Mouse (Mus musculus) layer of hippocampus, postnatal 36 days (tissue): ENCODE results near the gene Prdm5. TPM values are rescaled to one million over a fixed set of nuclear protein-coding genes. Genes with fewer than 3 reads are reported as not detected.
A peak's percentile ranks its signal among the peaks of the same experiment; 100 is the strongest.

Source experiments
- DNase-seq, 2 experiments: peaks; one replicate each; pipeline ENCODE4 v3.0.0; 2022
- total RNA-seq, 2 experiments: library from RNA; stranded (reverse); gene quantifications; 2 replicates each; pipeline ENCODE4 v1.2.3; 2021

The Prdm5 gene
- total RNA-seq, 2 experiments from 2014 or later = 35.1 to 41.7 TPM

DNA sequence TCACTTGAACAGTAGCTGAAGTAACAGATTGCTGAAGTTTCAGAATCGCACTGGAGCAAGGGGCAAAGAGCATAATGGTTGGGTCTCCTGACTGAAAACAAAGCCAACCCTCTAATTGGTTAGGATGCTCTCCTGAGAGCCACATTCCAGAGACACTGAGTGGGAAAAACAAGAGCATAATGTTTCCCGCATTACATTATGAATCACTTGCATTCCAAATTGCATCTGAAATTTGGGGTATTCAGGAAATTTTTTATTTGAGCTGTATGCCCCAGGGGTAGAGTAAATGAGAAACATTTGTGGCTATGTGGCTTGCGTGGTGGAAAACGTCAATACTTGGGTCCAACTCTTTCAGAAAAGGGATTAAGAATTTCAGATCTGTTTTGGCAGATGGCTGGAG lies 55.2 kb downstream of the Prdm5 start:
- no peak for DNase-seq

DNA sequence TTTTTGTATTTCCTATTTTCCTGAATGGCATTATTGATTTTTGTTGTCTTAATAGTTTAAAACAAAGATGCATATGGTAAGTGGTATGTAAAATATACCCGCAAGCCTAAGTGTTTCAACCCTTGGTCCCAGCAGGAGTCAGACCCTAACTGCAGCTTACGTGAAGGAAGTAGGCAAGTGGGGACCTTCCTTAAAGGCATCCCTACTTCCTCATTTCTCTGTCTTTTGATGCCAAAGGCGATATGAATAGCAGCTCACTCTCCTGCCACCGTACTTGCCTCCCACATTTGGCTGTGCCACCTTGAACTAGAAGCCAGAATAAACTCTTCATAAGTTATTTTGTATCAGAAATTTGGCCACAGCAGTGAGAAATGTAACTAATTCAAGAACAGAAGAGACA lies 63.8 kb downstream of the Prdm5 start:
- no peak for DNase-seq

DNA sequence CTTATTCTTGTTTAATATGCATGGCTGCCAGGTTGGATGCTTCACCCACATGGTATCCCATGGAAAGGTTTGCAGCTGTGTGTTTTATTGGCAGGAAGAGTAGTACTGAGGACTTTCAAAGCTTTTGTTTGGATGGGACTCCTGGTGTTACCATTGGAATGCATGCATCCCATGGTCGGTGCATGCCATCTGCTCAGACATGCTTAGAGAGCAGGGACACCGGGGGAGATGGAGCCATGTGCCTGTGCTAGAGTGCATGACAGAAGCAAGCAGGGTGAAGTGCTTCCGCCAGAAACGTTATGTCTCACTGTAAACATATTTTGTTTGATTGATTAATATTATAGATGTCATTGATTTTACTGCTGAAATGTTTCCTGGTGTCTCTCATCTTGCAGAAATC lies 70.3 kb downstream of the Prdm5 start:
- DNase-seq = no peak

DNA sequence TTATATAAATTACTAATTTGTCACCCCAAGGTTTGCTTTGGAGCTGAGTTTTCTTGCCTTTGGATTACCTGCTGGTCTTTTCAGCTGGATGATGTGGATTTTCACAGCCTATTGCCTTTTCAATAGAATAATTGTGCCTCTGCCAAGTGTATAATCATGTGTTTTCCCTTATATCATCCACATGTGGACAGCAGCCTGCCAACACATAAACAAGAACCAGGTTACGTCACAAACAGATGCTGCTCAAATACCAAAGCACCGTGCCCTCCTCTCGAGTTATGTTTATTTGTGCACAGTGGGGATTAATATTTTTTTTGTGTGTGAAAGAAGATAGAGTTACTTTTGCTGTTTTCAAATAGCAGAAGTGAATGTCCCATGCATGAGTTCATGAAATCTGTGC lies 70.9 kb downstream of the Prdm5 start:
- DNase-seq = no peak

DNA sequence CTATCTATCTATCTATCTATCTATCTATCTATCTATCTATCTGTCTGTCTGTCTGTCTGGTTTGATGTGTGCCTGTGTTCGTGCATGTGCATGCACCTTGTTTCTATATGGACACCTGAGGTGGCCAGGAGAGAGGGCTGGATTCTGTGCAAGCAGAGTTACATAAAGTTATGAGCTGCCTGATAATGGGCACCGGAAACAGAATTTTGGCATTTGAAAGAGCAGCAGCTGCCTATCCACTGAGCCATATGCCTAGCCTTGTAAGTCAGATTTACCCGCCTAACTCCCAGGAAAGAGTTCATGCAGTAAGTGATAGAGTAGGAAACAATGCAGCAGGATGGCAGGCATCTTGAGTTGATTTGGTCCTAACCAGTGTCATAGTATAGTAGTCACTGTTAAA lies 71.4 kb downstream of the Prdm5 start:
- peak; percentile 44 to 51 for DNase-seq

DNA sequence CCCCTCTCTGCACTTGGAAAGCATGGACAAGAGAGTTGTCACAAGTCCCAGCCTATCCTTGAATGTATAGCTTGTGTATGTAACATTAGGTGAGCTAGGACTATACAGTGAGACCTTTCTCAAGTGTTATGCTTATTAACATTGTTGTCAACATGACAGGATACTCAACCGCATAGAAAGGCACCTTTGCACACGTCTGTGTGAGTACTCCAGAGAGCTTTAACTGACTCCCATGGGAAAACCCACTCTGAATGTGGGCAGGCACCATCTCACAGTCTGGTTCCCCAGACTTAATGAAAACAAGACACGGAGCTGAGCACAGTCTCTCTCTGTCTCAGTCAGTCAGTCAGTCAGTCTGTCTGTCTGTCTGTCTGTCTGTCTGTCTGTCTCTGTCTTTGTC lies 75.2 kb downstream of the Prdm5 start:
- DNase-seq = no peak

DNA sequence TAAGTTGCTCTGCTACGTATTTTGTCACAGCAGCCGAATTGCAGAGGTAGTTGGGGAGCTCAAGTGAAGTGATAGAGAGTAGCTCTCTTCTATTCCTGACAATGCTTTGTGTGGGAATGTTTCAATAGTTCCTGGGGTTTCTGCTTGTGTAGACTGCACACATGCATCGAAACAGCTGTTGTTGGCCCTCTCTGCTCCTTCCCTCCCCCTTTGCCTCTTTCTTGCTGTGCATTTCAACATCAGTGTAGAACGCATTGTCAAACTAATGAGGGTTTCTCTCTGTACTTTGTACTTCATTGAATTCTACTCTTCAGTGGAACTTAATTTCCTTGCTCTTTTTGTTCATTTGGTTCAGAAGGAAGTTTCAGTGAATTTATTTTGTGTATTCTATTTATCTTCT lies 75.8 kb downstream of the Prdm5 start:
- DNase-seq = no peak

DNA sequence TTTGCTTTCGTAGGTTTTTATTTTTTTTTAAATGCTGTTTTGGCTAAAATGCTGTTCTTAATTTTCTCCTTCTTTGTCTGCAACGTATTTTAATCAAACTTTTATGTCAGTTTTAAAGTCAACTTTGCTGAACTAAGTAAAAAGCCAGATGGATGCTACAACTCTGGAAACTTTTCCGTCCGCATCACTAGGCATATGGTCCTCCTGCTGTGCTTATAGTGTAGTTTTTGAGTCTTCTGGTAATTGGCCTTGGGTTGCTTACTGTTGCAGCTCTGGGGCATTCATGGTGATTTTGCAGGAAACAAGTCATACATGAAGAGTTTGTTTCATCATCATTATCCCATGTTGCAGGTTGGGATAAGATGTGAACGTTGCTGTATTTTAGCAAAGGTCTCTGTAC lies 81.8 kb downstream of the Prdm5 start:
- no peak for DNase-seq

DNA sequence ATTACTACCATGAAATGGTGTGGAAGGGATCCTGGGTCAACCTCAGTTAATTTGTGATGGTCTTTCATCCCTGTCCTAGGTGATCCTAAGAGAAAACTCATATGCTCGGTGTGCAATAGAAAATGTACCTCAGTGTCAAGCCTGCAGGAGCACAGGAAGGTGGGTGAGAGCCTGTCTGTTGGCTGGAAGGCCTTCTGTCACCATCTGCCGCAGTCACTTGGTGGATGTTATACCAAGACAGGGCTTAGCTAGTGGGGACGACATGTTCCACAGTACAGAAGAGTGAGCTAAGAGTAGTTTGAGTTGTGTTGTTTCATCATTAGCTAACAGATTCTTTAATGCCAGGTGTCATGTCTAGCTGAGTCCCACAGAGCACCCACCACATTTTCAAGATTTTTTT lies 84.0 kb downstream of the Prdm5 start:
- peak; percentile 41 to 43 for DNase-seq

DNA sequence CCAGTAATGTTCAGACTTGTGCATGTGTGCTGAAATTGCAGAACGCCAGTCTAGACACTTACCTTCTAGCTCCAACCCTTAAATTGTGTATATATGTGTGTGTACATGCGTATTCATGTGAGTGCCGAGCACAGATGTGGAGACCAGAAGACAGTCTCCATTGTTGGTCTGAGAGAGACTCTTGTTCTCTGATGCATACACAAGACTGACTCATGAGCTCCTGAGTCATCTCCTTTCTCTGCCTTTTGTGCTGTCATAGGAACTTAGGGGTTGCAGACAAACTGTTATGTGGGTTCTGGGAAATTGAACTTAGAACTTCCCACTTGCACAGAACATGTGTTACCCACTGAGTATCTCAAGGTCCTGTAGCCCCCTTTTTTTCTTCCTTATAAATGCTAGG lies 85.4 kb downstream of the Prdm5 start:
- no peak for DNase-seq

DNA sequence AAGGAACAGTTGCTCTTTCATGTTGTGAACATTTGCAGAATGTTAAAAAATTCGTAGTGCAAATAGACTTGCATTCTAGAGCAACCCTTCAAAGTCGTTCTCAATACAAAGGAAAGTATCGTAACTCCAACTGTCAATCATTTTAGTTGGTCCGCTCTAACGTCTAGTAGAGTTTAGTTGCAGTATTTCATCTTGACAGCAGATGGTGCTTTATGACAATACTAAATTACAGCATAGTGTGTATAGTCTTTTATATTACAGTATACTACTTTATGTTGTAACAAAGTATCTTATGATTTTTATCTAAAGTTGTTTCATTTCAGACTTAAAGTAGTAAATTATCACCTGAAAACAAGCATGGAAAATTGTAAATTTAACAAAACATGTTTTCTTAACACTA lies 86.1 kb downstream of the Prdm5 start:
- DNase-seq = no peak

DNA sequence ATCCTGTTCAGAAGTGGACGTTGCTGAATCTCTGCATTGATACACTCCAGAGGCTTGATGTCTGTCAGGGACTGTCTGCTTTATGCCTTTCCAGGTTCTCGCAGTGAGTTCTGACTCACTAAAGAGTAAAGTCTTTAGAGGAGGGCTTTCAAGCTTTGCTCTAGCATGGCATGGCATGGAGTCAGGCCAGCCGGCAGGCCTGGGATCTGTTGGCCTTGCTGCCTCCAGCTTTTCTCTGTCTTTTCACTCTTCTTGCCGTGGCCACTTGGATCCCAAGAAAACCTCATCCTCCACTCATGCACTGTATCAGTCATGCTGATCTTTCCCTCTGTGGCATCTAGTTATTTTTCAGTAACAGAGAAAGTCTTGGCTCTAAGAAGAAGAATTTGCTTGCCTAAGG lies 87.1 kb downstream of the Prdm5 start:
- DNase-seq = no peak

DNA sequence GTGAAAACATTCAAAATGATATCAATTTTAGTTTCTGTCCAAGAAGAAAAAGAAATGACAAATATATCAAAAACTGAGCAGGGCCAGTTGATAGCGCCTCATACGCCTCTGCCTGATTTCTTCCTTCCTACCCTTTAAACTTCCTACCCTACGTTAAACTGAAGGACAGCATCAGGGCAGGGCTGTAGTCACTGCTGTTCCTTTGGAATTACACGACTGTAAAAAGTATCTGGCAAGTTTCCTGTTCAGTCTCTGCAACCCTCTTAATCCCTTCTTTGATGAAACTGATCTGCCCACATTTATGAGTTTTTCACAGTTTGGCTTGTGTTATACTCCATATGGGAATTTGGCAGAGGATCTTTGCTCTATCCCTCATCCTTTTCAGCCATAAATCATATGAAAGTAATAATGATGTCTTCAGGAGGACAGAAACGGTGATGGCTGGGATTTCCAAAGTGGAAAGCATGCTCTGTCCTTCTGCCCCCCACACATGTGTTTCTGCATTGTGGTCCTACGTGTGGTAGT lies 93.0 kb downstream of the Prdm5 start:
- no peak for DNase-seq

DNA sequence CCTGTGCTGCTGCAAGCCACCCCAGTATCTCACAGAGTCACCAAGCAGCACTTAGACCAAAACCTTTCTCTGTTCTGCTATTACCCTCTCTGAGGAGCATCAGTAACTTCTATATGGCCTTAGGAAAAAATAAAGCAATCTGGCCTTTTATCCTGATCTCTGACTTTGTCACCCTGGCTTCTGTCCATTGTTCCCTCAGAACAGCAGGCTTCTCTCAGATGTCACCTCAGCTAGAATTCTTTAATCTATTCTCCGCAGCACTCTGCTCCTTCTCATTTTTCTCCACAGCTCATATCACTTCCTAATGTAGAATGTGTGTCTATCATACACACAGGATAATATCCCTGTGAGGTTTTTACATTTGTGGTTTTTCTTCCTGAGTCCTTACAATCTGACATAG lies 99.5 kb downstream of the Prdm5 start:
- no peak for DNase-seq

DNA sequence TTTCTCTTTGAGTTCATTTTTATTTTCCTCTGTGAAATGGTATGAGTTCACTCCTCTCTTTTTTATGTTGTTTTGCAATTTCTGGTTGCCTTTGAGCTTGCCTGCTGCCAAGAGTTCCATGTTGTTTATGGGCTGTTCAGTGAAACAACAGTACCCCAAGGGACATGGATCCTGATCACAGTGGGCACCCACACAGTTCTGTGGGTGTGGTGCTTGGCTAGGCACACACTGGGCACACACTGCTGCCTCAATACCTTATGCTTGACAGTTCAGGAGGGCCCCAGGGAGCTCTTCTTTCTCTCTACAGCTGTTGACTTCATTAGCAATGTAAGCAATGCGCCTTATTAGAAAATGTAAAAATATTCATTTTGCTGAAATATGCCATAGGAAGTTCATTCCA lies 110.0 kb downstream of the Prdm5 start:
- DNase-seq = peak in 1 of 2 experiments; percentile 18

DNA sequence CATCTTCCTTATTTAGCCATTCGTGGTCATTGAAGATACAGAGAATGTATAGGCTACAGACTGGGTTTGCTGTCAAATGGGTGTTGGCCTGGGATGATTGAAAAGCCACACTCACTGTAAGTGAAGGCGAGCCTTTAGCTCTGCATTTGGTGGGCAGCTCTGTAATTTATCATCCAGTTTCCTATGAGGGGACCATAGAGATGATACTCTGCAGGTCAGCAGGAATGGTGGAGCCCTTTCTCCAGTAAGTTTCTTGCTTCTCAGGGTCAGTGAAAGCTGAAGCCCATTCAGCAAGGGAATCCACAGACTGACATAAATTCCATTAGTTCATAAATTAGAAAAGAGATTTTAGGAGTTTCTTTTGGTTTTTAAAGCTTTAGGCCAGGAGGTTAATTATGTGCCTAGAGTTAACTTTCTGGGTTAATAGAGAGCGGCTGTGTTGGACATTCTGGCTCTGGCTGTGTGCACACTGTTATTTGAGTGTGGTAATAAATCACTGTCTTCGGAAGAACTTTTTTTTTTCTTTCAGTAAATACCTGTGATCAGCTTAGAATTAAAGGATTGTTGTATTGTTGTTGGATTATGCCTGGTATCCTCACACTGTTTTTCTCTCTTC lies 113.4 kb downstream of the Prdm5 start:
- DNase-seq = no peak

DNA sequence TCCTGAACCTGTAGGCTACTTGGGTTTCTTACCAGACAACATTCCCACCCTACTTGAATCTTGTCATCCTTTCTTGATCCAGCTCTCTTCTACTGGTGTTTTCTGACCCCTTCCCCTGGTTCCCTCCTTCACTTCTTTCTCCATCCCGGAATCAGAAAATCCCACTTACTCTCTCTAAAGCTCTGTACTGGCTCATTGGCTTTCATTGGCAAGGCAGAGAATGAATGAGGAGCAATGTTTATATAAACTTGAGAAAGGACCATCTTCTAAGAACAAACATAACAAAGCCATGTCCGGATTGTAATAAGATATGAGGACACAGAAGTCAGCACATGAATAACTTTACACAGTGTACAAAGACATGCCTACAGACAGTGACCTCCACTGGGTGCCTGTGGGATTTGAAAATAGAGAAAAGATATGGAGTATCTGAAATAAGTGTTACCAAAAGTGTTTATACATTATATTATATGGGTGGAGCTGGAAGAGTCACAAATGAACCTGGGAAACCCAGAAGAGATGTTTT lies 127.9 kb downstream of the Prdm5 start:
- no peak for DNase-seq

DNA sequence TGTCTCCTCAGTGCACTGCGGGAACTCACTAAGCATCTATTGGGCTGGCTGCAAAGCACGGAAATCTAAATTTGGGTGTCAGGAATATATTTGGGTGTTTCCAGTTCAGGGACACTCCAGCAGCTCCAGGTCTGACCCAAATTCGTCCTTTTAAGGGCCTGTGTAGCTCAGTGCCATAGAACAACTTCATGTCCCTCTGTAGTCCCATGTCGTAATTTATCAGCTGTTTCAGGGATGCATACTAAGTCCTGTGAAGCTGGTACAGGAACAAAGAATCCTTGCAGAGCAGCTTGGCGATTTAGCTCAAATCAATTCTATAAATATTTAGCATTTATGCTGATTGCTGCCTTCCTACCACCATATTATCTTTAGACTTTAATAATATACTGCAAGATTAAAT lies 136.6 kb downstream of the Prdm5 start:
- no peak for DNase-seq

DNA sequence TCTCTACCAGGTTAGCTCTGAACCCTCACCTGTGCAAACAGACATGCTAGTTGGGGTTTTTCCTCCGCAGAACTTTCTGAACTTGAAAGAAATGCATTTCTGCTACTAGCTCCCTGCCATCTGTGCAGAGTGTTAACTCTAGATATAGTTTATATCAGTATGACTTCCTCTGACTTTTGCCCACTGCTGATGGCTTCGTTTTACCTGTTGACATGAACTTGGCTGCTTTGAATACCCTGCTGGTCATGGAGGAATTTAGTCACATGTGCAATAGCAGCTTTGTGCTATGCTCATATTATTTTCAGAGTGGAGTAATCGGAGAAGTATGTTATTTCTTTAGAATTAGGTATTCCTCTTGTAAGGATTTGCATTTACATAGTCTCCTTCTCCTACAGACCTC lies 142.9 kb downstream of the Prdm5 start:
- DNase-seq = no peak

DNA sequence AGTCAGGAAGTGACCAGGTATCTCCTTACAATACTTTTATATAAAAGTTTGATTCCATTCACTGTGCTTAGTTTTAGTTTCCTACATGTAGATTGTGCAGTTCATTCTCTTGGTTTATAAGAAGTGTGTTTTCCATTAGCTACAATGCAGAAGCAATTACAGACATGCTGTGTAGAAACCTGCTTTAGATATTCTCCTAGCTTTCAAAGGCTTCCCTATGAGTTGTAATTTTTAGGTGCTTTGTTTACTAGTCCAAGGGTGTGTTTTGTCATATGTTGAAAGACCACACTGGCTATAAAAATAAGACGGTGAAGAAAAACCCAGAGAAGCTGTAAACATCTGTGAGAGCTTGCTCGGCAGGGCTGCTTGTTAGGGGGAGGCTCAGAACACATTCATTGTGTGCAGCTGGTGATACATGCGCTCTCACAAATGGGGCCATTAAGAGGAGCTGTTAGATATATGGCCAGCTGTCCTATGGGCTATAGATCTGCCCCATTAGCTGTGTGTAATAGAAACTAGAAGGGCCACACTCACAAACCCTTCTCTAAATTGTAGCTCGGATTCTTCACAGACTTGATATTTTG lies 144.8 kb downstream of the Prdm5 start:
- DNase-seq = no peak

DNA sequence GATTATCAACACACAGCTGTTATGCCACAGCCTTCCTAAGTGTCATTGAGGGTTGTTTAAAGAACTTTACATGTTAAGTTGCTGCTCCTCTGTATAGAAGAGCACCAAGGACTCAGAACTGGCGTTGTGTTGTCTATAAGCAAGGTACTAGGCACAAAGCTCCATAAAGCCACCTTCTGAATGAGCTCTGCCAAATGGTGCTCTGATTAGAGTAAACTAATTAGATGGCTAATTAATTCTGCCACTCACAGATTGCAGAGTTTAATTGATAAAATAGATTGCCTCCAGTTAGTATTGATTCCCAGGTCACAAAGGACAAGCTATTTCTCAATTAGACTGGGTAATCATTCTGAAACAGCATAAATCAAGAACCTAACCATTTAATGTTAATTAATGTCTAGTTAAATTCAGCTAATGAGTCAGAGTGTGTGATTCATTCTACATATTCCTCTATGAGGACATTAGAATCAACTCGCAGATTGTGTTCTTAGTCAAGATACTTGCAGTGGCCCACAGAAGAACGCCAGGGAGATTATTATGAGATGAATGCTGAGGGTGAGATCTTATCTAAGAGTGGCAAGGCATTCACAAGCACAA lies 147.0 kb downstream of the Prdm5 start:
- DNase-seq = no peak

DNA sequence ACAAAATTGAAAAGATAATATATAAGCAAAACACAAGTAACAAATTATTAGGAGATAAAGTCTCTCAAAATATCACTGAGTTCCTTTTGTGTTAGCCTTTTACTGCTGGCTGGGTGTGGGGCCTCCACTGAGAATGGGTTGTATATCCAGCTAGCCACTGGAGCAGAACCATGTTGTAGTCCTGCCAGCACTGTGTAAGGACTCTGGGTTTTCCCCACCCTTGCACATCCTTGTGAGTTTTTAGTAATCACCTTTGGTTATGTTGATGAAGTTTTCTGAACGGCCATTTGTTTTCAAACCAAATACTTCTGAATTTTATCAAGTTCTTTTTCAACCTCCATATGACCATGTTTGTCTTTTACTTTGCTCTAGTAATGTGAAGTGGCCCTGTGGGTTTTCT lies 151.7 kb downstream of the Prdm5 start:
- no peak for DNase-seq

DNA sequence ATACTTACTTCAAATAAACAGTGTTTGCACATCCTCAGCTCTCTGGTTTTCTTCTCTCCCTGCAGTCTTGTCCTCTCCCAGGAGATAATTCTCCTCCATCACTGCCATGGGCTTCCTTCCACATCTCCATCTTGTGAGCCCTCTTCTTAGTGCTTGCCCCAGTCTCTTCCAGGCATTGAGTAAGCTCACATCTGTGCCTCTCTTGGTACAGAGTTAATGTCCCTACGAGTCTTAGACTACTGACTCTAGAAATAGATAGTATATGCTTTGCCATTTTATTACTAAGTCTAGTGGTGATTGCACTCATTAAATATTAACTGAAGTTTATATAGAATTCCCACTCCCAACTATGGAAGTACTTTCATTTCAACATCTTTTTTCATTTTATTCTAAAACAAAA lies 154.0 kb downstream of the Prdm5 start:
- no peak for DNase-seq

DNA sequence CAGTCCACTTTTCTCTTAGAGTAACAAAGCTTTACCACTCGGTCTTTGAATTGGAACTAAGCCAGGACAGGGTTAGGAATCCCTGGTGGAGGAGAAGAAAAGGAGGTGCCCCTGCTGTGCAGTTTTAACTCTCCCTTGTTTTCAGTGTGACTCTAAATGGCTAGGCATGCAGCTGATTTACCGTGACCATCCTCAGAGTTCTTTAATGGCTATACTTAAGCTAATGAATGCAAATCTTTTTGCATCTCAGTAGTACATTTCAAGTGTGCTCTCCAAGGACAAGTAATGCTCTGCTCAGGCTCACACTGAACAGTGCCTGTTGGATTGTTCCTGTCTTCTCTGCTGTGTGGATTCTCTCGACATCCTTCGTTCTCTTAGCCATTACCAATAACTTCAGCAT lies 154.4 kb downstream of the Prdm5 start:
- DNase-seq = no peak
